Mouse (Mus musculus): ENCODE measurements around the gene Luc7l2. TPM values are rescaled to one million over a fixed set of nuclear protein-coding genes. Genes with fewer than 3 reads are reported as not detected.
"Not testable (repeated sequence)": the region's sequence is repeated elsewhere in the genome, so short reads cannot be mapped to it uniquely, and the experiment has no call there.

The Luc7l2 gene
- total and polyA plus RNA-seq, 2 experiments from 2014 or later: 40.3 to 51.5 TPM

DNA sequence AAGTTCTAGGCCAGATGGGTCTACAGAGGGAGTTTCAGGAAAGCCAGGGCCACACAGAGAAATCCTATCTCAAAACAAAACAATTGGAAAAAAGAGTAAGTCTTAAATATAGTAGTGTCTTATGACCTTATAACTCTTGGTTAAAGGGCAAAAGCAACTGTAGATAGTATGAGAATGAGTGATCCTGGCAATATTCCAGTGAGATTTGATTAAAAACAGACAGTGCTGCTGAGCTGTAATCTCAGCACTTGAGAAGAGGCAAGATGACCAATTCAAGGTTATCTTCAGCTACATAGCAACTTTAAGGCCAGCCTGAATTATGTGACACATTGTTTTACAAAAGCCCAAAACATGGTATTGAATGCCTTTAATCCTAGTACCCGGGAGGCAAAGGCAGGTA lies 3.4 kb upstream of the Luc7l2 start:
- no peak for ATAC-seq (ENCODE audit: low FRiP score)
- no peak for DNase-seq (ENCODE audit: low spot score)
- WGBS: 80% methylated on average over 1 of the region's 1 CpGs
- H3K4me1 ChIP-seq (ENCODE audit: insufficient read depth, low read length): no peaks in the 10 kb centered on the region
- no peaks in the 10 kb centered on the region for H3K27me3 ChIP-seq (ENCODE audit: insufficient read depth, low read length)
- no peak for TF ChIP-seq CTCF (IDR thresholded peaks at IDR 0.05)
- H3K9me3 ChIP-seq (ENCODE audit: low read length): no peaks in the 10 kb centered on the region
- no peak overlapping the region for H3K9ac ChIP-seq (replicated peaks; ENCODE audit: low read length, poor library complexity, severe bottlenecking)
- no peak overlapping the region for H3K4me2 ChIP-seq (ENCODE audit: low read depth, low read length, poor library complexity, severe bottlenecking)
- no peaks in the 10 kb centered on the region for H3K36me3 ChIP-seq (ENCODE audit: insufficient read depth, low read length)
- H3K4me3 ChIP-seq (ENCODE audit: low read depth, low read length): no peak overlapping the region
- H3K27ac ChIP-seq (ENCODE audit: low read depth, low read length): no peak overlapping the region

DNA sequence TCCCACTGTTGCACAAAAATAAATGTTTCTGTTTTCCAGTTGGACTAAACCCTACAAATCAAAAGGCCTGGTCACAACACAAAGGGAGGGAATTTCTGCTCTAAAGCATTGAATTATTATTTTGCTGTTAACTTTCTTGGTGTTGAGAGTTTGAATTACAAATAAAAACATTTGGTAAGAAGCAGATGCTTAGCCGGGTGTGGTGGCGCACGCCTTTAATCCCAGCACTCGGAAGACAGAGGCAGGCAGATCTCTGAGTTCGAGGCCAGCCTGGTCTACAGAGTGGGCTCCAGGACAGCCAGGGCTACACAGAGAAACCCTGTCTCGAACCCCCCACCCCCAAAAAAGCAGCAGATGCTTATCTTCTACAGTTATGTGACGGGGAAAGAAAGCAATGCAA lies 2.5 kb upstream of the Luc7l2 start:
- H3K4me1 ChIP-seq (ENCODE audit: insufficient read depth, low read length); H3K9ac ChIP-seq (replicated peaks; ENCODE audit: low read length, poor library complexity, severe bottlenecking); H3K27me3 ChIP-seq (ENCODE audit: insufficient read depth, low read length); H3K4me2 ChIP-seq (ENCODE audit: low read depth, low read length, poor library complexity, severe bottlenecking); ATAC-seq (ENCODE audit: low FRiP score); H3K4me3 ChIP-seq (ENCODE audit: low read depth, low read length); DNase-seq (ENCODE audit: low spot score); H3K27ac ChIP-seq (ENCODE audit: low read depth, low read length); H3K9me3 ChIP-seq (ENCODE audit: low read length); H3K36me3 ChIP-seq (ENCODE audit: insufficient read depth, low read length): not testable (repeated sequence)
- WGBS: 89% methylated on average over 7 of the region's 7 CpGs

DNA sequence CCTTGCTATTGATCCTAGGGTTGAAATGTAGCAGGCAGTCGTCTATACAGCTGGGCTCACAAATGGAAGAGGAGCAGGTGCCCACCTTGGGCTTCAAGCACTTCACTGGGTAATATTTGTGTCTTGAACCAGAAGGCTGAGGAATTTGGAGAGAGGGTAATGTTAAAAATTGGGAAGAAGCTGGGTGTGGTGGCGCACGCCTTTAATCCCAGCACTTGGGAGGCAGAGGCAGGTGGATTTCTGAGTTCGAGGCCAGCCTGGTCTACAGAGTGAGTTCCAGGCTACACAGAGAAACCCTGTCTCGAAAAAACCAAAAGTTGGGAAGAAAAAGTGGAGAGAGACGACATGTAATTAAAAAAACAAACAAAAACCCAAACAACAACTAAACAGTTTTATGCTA lies 1.3 kb upstream of the Luc7l2 start:
- 78% methylated on average over 6 of the region's 6 CpGs for WGBS
- peak overlapping the region; percentile 63 for H3K4me2 ChIP-seq (ENCODE audit: low read depth, low read length, poor library complexity, severe bottlenecking)
- H3K9ac ChIP-seq (replicated peaks; ENCODE audit: low read length, poor library complexity, severe bottlenecking); H3K27me3 ChIP-seq (ENCODE audit: insufficient read depth, low read length); H3K36me3 ChIP-seq (ENCODE audit: insufficient read depth, low read length); H3K27ac ChIP-seq (ENCODE audit: low read depth, low read length); H3K4me1 ChIP-seq (ENCODE audit: insufficient read depth, low read length); H3K9me3 ChIP-seq (ENCODE audit: low read length); DNase-seq (ENCODE audit: low spot score); ATAC-seq (ENCODE audit: low FRiP score): not testable (repeated sequence)
- H3K4me3 ChIP-seq (ENCODE audit: low read depth, low read length): peak overlapping the region; percentile 68; the same call in 1 of the 2 replicates

DNA sequence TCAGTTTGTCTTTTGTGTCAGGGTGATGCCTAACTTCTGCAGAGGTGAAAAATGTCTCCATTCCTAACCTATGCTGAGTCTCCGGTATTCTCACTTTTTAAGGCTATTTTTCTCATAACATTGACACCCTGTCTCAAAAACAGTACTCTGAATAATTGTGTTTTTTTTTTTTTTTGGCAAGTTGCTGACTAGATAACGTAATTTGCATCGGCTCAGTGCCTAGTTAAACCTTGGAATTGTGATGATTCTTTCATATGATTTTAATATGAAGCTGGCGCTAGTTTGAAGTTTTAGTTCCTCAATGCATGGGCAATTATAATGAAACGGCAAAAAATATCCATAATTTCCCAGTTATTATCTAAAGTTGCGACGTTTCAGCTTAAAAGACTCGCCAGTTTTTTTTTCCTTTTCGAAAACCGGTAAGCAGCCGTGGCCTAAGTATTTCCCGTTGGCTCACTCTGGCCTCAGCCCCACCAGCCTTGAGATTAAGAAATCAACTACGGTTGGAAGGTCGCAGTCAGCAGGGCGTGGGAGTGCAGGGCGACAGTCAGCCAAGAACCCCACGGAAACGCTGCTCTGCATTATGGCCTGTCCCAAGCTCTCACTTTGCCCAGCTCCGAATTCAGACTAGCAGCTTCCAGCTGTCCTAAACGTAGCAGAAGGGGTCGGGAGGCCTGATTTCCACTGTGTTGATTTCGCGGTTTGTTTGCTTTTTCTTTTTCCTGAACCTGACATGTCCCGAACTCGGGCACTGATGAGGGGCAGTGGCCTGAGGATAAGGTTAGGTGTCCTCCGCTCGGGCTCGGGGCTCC lies 678 bp upstream of the Luc7l2 start:
- peak overlapping the region; percentile 93 for H3K9ac ChIP-seq (replicated peaks; ENCODE audit: low read length, poor library complexity, severe bottlenecking)
- H3K9me3 ChIP-seq (ENCODE audit: low read length): no peaks in the 10 kb centered on the region
- no peak for ATAC-seq (ENCODE audit: low FRiP score)
- H3K27me3 ChIP-seq (ENCODE audit: insufficient read depth, low read length): no peaks in the 10 kb centered on the region
- WGBS: 4% methylated on average over 28 of the region's 28 CpGs
- TF ChIP-seq CTCF (IDR thresholded peaks at IDR 0.05): no peak
- no peaks in the 10 kb centered on the region for H3K36me3 ChIP-seq (ENCODE audit: insufficient read depth, low read length)
- peak overlapping the region; percentile 63 for H3K4me2 ChIP-seq (ENCODE audit: low read depth, low read length, poor library complexity, severe bottlenecking)
- H3K27ac ChIP-seq (ENCODE audit: low read depth, low read length): peak overlapping the region; percentile 98
- H3K4me1 ChIP-seq (ENCODE audit: insufficient read depth, low read length): no peaks in the 10 kb centered on the region; the same call in 1 of the 2 replicates
- peak overlapping the region; percentile 68 for H3K4me3 ChIP-seq (ENCODE audit: low read depth, low read length)
- peak; percentile 65 for DNase-seq (ENCODE audit: low spot score)

GRCm38 (mm10) chr6:38551989-38552635 lies 978 bp downstream of the Luc7l2 start:
- Histone ChIP-seq H3K4me1 (ENCODE audit: insufficient read depth, low read length) (no peaks in the 10 kb centered on the region; the same call in 1 of the 2 replicates), H3K36me3 (ENCODE audit: insufficient read depth, low read length) (no peaks in the 10 kb centered on the region), H3K9me3 (ENCODE audit: low read length) (no peaks in the 10 kb centered on the region), H3K27me3 (ENCODE audit: insufficient read depth, low read length) (no peaks in the 10 kb centered on the region), H3K4me2 (ENCODE audit: low read depth, low read length, poor library complexity, severe bottlenecking) (peak overlapping the region; percentile 48), H3K9ac (replicated peaks; ENCODE audit: low read length, poor library complexity, severe bottlenecking) (peak overlapping the region; percentile 79), H3K4me3 (ENCODE audit: low read depth, low read length) (peak overlapping the region; percentile 68), H3K27ac (ENCODE audit: low read depth, low read length) (peak overlapping the region; percentile 98)
- TF ChIP-seq CTCF (IDR thresholded peaks at IDR 0.05): no peak
- ATAC-seq (ENCODE audit: low FRiP score): peak; percentile 94
- 0% methylated on average over 32 of the region's 32 CpGs for WGBS
- DNase-seq (ENCODE audit: low spot score): peak; percentile 98

GRCm38 (mm10) chr6:38552636-38553000 lies 1.5 kb downstream of the Luc7l2 start:
- no peak for ATAC-seq (ENCODE audit: low FRiP score)

More at GRCm38 (mm10) chr6:38552636-38553000, 1.5 kb downstream of the Luc7l2 start:
- Histone ChIP-seq H3K36me3 (ENCODE audit: insufficient read depth, low read length) (no peaks in the 10 kb centered on the region), H3K9ac (replicated peaks; ENCODE audit: low read length, poor library complexity, severe bottlenecking) (peak overlapping the region; percentile 79), H3K4me2 (ENCODE audit: low read depth, low read length, poor library complexity, severe bottlenecking) (peak overlapping the region; percentile 48), H3K4me3 (ENCODE audit: low read depth, low read length) (peak overlapping the region; percentile 68), H3K4me1 (ENCODE audit: insufficient read depth, low read length) (no peaks in the 10 kb centered on the region; the same call in 1 of the 2 replicates), H3K9me3 (ENCODE audit: low read length) (no peaks in the 10 kb centered on the region), H3K27ac (ENCODE audit: low read depth, low read length) (no peak overlapping the region), H3K27me3 (ENCODE audit: insufficient read depth, low read length) (no peaks in the 10 kb centered on the region)
- TF ChIP-seq CTCF (IDR thresholded peaks at IDR 0.05): no peak
- 23% methylated on average over 5 of the region's 5 CpGs for WGBS
- no peak for DNase-seq (ENCODE audit: low spot score)
